Mouse (Mus musculus) MN1 (cell line): Measurements from ENCODE around the gene Rhbdf2.
"Not testable (repeated sequence)": the region's sequence is repeated elsewhere in the genome, so short reads cannot be mapped to it uniquely, and the experiment has no call there.

Experiments
- DNase-seq: peaks from one replicate; pipeline ENCODE4 v3.0.0-alpha.2; 2016; ENCODE audit warnings: low spot score

The Rhbdf2 gene

DNA sequence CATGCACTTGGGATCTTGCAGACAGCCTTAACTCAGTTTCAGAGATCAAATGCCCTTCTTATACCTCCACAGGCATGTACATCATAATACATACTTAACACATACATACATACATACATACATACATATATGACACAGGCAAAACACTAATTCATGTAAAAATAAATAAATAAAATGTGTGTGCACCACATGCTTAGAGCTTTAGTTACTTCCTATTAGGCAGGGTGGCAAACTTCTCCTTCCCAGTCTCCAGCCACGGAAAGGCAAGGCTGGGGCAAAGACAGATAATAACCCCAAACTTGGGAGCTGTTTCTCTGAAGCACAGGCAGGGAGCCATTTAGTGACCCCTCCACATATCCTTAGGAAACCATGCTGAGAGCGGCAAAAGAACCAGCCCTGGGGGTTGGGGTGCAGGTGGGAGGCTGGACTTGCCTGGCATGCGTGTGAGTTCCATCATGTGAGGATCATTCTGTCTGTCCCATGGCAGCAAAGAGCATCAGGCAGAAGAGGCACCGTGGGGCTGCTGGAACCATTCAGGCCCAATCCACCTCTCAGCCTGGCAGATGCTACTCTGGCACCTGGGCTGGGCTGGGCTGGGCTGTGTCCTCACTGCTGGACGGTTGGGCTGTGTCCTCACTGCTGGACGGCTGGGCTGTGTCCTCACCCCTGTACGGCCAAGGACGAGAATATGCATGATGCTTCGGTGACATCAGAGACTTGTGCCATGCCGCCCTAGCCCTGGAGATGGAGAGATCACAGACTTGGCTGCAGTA, at the start of gene Rhbdf2:
TSS of gene Rhbdf2 (minus strand) at position 721 of the 773 bp plus-strand sequence.
- peak; percentile 49 for DNase-seq

DNA sequence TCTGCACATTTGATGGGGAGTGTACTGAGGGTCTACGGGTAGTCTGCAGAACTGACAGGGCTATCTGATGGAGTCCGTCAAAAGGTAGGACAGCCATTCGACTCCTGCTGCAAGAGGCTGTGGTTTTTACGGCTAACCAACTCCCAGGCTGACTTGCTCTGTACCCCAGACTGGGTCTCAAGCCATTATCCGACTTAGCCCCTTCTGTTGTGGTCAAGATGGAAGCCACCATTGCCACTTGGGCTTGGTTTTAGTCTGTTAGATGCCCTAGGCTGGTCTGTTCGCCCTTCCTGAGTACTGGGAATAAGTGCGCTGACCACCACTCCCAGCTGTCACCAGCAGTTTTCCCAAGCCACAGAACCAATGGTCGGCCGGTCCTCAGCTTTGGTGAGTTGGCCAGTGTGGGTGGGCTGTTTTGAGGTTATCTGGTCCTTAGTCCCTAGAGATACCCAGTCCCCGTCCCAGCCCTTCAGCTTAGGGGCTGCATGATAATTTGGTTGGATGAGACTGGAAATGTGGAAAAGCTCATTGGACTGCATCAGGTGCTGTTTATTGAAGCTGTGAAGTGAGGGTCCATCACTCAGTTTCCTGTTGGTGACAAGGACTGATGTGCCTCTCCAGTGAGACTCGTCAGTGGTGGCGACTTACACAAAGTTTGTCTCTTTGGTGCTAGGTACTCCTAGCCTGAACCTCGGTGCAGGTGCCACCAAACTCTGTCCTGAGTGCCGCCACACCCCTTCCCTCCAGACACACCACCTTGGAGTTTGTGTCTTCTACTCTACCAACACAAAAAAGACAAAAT, 49.6 kb upstream of the Rhbdf2 start:
- no peak for DNase-seq

DNA sequence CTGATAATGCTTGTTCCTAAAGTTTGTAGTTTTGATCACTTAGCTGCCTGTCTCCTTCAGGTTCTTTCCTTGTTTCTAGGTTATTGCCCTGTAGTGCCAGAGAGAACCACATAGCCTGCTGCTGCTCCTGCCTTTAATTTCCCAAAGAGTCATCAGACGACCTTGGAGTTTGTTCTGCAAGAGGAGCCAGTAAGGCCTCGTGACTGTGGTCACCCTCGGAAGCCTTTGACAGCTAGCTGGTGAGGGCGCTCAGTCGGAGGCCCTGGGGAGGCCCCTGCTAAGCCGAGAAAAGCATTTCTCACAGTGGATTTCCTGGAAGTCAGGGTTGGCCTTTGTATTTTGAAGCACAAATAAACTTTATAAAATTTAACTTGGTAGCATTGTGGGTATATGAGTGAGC, 48.6 kb upstream of the Rhbdf2 start:
- not testable (repeated sequence) for DNase-seq

DNA sequence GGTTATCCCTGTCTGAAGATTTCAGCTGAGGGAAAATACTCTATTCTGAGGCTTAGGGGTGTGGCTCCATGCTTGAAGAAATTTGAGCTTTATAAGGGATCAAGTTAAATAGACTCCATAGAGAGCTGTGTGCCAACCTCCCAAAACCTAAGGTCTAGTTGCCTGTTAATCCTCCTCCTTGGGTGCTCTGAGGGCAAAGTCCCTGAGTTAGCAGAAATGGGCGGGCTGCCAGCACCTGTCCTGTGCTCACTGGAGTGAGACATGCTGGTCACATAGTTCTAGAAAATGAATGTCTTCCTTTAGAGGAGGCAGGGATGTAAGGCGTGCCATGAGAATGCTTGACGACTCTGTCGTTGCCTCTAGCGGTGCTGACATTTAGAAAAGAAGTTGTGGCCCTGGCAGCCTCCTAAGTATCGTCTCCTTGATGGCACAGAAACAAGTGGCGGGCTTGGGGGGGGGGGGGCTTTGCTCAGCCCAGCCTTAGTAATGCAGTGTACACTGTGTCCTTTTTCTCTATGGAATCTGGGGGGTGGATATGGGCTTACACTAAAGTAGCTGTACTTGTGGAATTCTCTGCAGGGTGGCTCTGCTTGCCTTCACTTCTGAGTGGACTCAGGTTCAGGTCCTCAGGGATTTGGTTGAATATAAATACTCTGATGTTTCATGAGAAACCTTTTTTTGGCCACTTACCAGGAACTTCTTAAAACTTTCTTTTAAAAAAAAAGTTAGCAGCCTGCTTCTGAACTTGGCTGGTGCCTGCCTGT, 48.0 kb upstream of the Rhbdf2 start:
- no peak for DNase-seq

DNA sequence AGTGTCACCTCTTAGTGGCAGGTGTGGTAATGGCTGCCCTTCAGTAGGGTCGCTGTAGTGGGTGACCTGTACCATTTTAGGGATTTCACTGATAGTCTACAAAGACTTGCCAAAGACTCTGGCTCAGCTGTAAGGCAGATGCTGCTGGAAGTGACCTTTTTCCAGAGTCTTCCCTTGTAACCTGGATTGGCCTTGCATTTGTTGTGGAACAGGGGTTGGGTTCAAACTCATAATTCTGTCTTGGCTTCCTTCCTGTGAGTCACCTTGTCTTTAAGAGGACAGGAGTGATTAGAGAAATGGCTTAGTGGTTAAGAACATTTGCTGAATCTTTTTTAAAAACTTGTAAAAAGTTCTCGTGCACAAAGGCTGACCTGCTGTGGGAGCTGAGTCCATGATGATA, 46.6 kb upstream of the Rhbdf2 start:
- no peak for DNase-seq

DNA sequence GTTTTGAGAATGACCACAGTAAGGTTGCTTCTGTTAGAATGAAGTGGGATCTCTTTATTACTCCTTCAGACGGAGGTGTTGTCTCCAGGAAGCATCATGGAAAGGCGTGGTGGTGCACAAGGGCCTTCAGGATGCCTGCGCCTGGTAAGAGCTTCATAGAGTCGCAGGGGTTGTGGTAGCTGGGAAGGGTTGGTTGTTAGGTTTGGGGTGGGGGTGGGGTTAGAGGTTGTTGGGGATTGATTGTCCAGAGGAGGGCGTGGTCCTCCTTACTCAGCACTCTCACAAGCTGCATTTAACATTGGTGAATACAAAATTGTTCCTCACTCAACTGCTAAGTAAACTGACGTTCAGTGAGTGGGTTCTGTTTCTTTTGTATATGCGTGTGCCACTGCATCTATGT, 45.8 kb upstream of the Rhbdf2 start:
- no peak for DNase-seq

DNA sequence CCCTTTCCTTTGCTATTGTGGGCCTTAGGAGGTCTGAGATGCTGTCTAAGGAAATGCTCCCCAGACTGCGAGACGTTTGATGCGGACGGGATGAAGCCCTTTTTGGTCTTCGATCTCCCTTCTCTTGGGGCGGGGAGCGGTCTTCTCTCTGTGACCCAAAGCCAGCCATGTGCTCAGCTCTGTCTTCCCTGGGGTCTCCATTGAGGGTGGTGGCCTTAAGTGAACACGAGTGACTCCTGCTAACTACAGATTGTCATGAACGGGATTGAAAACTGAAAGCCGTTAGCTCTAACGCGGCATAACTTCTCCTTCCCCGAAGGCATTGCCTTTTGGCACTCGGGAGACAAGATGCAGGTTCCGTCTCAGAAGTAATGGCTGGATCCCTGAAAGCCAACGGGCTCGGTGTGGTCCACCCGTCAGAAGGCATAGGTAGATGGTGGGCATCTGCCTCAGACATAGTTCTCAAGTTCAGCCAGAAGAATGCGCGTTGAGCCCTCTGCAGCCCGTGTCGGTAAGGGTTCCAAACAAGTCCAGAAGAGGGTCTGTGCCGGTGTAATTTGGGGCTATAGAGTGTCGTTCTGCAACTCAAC, 45.1 kb upstream of the Rhbdf2 start:
- DNase-seq, result no peak

DNA sequence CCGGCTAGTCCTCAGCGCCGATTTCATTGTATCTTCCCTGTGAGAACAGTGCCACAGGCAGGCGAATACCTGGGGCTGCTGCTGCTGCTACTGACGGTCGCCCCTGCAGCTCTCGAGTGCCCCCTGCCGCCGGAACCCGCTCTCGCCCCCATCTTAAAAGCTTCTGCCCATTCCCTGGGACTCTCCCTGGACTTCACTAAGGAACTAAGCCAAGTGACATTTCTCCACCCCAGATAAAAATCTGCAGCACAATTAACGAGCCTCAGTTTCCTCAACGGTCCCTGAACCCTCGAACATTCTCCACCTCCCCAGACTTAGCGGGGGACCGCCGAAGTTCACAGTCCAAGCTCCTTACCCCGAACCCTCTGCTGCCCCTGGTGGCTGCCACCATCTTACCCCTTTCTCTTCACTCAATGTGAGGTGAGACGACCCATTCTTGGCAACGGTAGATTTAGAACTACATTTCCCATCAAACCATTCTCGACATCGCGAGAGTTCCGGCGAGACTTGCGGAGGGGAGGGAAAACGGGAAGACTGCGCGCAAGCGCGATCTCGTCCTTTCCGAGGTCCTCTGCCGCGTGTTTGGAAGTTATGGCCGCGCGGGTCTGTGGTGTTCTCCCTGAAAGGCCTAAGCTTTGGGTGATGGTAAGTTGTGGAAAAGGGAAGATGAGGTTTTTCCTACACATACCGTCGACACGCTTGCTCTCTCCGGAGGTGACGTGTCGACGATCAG, 44.5 kb upstream of the Rhbdf2 start:
- DNase-seq, result peak; percentile 99

DNA sequence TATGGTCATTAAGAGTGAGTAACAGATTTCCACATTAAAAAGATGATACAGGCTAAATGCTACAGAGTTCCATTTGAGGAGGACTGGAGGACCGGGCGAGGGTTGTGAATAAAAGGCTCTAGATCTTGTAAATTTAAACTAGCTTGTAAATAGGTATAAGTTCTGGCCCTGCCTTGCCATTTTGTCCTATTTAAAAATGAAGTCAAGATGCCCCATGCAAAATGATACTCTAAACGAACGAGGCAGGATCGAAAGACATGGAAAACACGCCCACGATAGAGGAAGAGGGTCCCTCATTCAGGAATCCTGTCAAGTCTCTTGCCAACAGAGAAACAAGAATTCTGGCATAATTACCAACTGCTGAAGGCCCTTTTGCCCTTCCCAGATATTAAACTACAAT, 43.6 kb upstream of the Rhbdf2 start:
- no peak for DNase-seq

DNA sequence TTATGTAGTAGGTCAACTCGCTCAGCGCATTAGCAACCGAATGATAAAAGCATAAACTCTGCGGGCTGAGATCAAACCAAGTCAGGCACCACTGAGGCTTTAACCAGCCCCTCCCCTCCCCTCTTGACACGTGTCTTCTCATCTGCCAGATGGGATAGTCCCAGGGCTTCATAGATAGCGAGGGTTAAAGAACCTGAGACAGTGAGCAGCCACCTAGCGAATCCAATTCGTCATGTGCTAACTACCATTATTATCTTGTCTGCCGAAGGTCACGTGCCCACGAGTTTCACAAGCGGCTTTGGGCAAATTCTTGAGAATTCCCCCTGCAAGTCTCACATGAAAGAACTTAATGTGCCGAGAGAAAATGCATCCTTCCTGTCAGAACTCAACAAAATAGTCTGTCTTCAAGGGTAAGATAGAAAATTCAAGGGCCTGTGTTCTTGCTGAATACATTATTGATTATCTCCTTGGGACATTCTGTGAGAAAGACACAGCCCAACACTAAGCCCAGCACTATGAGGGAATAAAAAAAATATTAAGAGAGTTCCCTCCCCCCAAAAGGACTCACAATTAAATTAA, 43.1 kb upstream of the Rhbdf2 start:
- DNase-seq, result no peak

DNA sequence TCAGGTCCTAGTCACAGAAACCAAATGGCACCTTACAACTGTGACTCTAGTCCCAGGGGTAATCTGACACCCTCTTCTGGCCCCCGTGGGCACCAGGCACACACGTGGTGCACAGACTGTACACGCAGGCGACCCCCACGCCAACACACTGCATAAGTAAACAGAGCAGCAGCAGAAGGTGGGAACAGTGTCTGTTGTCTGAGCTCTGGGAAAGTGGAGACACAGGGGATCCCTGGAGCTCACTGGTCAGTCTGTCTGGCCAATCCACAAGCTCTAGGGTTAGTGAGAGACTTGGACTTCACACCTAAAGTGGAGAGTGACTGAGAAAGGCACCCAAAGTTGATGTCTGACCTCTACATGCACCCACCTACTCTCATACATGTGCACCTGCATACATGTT, 42.5 kb upstream of the Rhbdf2 start:
- no peak for DNase-seq

DNA sequence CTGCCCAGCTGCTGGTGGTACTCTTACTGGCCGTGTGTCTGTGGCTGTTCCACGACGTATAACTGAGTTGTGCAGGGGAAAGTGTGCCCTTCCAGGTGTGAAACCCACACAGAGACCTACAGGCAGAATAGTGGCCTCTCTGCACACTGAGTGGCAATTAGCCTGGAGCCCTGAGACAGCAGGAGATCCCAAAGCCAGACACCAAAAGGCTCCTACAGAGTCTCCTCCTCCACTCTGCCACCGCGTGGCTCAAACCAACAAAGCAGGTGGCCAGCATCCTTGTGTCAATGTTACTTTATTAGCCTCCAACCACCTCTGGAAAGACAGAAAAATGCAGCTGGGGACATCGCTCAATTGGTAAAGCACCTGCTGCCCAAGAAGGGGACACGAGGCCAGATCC, 42.0 kb upstream of the Rhbdf2 start:
- DNase-seq, result no peak

DNA sequence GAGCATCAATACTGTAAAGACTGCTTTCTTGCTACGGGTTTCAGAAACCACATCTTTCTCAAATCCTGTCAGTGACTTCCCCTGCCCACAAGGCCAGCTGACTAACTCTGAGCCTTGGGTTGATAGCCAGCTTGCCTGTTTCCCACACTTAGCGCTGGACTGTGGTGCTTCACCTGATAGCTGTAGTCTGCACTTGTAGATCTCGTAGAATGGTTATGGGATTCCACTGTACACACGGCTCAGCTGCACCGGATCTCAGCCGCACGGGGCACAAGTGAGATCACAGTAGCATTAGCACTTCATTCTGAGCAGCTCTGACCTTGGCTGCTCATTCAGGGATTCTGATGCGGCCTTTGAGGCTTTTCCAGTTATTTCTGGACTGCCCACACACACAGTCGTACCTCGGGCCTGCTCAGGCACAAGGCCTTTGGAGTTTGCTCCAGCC, 41.6 kb upstream of the Rhbdf2 start:
- no peak for DNase-seq

DNA sequence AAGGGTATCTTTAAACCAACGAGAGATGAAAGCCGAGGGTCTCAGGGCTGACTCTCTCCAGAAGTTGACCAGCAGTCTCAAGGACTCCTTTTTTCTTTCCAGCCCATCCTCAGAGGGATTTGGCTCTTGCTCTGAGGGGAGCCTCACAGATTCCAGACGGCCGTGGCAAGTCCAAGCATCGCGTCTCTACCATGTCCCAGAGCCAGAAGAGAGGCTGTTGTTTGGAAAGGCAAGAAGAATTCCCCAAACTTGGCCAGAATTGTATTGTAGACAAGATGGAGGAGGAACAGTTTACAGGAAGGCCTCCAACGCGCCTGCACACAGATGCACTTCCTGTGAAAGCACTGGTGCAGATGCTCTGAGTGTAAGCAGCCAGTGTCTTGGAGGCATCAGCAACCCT, 41.1 kb upstream of the Rhbdf2 start:
- no peak for DNase-seq

DNA sequence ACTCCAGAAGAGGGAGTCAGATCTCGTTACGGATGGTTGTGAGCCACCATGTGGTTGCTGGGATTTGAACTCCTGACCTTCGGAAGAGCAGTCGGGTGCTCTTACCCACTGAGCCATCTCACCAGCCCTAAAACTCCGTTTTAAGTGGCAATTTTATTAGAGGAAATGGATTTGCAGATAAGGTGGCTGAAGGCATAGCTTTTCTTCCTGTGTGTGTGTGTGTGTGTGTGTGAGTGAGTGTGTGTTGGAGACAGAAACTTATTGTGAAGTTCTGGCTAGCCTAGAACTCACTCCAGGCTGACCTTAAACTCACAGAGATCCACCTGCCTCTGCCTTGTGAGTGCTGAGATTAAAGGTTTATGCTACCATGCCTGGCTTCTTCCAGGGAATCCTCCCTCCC, 40.2 kb upstream of the Rhbdf2 start:
- not testable (repeated sequence) for DNase-seq

DNA sequence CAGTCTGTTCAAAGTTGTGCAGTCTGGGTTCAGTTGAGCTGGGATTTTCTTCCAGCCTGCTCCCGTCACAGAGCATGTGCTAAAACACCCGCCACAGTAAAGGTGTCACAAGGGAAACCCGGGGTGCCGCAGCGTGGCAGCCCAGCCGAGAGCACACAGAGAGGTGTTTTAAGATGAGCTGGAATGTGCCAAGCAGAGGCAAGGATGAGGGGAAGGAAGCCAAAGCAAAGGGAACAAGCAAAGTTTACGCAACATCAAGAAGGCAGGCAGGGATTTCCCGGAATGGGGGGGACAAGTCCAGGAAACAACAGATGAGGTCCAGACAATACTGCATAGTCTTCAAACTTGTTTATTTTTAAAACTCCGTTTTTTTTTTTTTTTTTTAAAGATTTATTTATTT, 39.7 kb upstream of the Rhbdf2 start:
- no peak for DNase-seq

DNA sequence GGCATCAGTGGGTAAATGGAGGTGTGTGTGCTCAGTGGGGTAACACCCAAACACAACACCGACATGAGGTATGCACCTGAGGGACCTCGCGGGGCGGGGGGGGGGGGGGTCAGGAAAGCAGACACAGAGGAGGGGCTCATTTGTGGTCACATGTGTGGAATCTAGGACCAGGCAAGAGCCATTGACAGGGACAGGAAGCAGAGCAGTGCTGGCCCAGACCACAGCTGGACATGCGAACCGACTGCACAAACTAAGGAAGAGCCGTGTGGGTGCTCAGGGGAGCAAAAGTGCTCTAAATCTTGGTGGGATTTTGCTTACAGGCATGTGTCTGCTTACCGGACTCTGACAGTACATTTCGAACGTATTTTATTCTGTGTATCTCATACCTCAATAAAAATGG, 38.5 kb upstream of the Rhbdf2 start:
- DNase-seq, result no peak

DNA sequence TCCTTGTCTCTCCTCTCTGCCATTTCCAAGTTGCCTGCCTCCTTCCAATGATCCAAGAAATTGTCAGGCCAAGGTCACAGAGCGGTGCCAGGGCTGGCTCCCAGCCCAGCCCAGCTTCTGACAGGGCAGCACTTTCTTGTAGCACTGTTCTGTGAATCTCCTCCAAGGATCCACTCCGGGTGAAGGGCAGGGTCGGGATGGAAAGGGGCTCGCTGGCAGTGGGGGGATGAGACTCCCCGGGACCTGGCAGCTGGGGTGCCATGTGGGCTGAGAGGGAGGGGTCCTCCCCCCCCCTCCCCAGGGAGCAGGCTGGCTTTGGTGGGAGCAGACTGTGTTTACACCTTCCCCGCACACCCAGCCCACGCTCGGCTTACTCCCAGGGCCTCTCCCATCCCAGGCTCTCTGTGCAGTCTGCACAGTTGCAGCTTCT, 35.1 kb upstream of the Rhbdf2 start:
- no peak for DNase-seq

DNA sequence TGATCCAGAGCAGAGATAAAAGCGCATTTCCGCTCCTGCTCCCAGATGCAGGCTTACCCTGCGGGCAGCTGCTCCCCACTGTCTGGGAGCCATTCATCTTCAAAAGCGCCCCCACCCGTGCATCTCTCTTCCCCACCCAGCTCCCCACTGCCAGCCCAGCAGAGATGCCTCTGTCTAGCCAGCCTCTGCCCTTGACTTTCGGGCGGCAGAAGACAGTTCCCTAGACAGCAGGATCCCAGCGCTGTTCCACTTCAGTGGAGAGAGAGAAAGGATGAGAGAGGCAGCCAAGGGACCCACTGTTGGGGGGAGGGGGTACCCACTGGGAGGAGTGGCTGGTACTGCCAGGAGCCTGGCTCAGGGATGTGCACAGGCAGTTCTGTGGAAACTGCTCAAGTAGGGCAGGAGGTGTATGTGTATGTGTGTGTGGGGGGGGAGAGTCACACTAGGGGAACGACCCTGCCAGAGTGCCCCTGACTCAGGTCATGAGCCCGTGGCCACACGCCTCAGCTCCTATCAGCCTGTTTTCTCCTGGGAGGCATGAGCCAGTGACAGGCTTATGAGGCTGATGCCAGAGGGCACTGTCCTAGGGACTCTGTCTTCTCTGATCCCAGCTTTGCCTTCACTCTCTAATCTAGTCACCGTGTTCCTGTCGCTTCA, 34.6 kb upstream of the Rhbdf2 start:
- peak; percentile 53 for DNase-seq

DNA sequence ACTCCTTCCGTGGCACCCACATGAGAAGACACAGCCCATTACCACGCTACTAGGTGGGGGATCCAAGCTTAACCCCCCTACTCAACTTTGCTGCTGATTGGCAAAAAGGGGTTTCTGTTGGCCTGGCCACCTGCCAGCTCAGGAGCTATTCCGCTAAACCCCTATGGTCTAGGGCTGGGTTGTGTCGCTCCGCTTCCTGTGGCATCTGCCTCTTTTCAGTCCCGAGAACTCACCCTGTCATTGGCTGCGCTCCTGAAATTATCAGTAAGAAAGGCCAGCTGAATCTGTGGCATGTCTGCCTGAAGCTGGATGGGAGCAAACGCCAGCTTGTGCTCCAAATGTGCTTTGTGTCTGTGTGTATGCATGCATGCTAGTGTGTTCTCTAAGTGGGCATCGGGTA, 33.4 kb upstream of the Rhbdf2 start:
- DNase-seq, result peak; percentile 48
